Mouse (Mus musculus) layer of hippocampus, adult 9-11 months (tissue): ENCODE measurements around the gene Kdm3a.

Source experiments
- DNase-seq: peaks from one replicate; pipeline ENCODE4 v3.0.0; 2022

The Kdm3a gene

GRCm38 (mm10) chr6:71632829-71633662 is at the start of gene Kdm3a:
Gene Kdm3a (minus strand): TSS chr6:71632990.
- peak; percentile 98 for DNase-seq

- no peak for DNase-seq
These were observed 46.1 kb upstream of the Kdm3a start for GRCm38 (mm10) chr6:71678891-71679290.

GRCm38 (mm10) chr6:71673166-71673565 is 40.4 kb upstream of the Kdm3a start:
- no peak for DNase-seq

- no peak for DNase-seq
These were observed 31.7 kb upstream of the Kdm3a start for GRCm38 (mm10) chr6:71664511-71664910.

- no peak for DNase-seq
These were observed 25.5 kb upstream of the Kdm3a start for GRCm38 (mm10) chr6:71658290-71658689.

- no peak for DNase-seq
These were observed 23.0 kb upstream of the Kdm3a start for GRCm38 (mm10) chr6:71655835-71656234.

GRCm38 (mm10) chr6:71651868-71652267 is 19.1 kb upstream of the Kdm3a start:
- DNase-seq, result no peak

- DNase-seq, result no peak
These were observed 333 bp downstream of the Kdm3a start for GRCm38 (mm10) chr6:71632486-71632828.

GRCm38 (mm10) chr6:71631706-71632461 is 906 bp downstream of the Kdm3a start:
- peak; percentile 37 for DNase-seq

GRCm38 (mm10) chr6:71631196-71631595 is 1.6 kb downstream of the Kdm3a start:
- DNase-seq, result no peak

GRCm38 (mm10) chr6:71627325-71627724 is 5.5 kb downstream of the Kdm3a start:
- no peak for DNase-seq

GRCm38 (mm10) chr6:71625984-71626383 is 6.8 kb downstream of the Kdm3a start:
- DNase-seq, result no peak

GRCm38 (mm10) chr6:71624723-71625122 is 8.1 kb downstream of the Kdm3a start:
- DNase-seq, result no peak

GRCm38 (mm10) chr6:71621981-71622380 is 10.8 kb downstream of the Kdm3a start:
- peak; percentile 17 for DNase-seq

GRCm38 (mm10) chr6:71621551-71621950 is 11.2 kb downstream of the Kdm3a start:
- DNase-seq, result no peak

GRCm38 (mm10) chr6:71616959-71617358 is 15.8 kb downstream of the Kdm3a start:
- no peak for DNase-seq

GRCm38 (mm10) chr6:71613225-71613624 is 19.6 kb downstream of the Kdm3a start:
- DNase-seq, result no peak

GRCm38 (mm10) chr6:71609968-71610367 is 22.8 kb downstream of the Kdm3a start:
- no peak for DNase-seq

GRCm38 (mm10) chr6:71608994-71609393 is 23.8 kb downstream of the Kdm3a start:
- no peak for DNase-seq

- DNase-seq, result peak; percentile 28
These were observed 25.0 kb downstream of the Kdm3a start for GRCm38 (mm10) chr6:71607756-71608155.

- no peak for DNase-seq
These were observed 42.6 kb downstream of the Kdm3a start for GRCm38 (mm10) chr6:71590154-71590553.

- no peak for DNase-seq
These were observed 43.4 kb downstream of the Kdm3a start for GRCm38 (mm10) chr6:71589401-71589800.

- no peak for DNase-seq
These were observed 49.6 kb downstream of the Kdm3a start for GRCm38 (mm10) chr6:71583198-71583597.

- no peak for DNase-seq
These were observed 53.3 kb downstream of the Kdm3a start for GRCm38 (mm10) chr6:71579478-71579877.
